Mouse (Mus musculus): ENCODE measurements around the gene Ush1g. TPM values are rescaled to one million over a fixed set of nuclear protein-coding genes. Genes with fewer than 3 reads are reported as not detected.

The Ush1g gene
- polyA plus RNA-seq, 1 experiment from 2014 or later, result not detected

- peak; percentile 81 for ATAC-seq
- peak within 1 kb of the TSS; percentile 83 for H3K4me2 ChIP-seq
- H3K4me1 ChIP-seq, result peaks cover 6% of the 10 kb centered on the region
- peak within 1 kb of the TSS; percentile 68 for H3K9ac ChIP-seq
- no peaks in the 10 kb centered on the region for H3K9me3 ChIP-seq (replicated peaks)
- WGBS, result 1% methylated on average over 44 of the region's 44 CpGs
- H3K27me3 ChIP-seq, result peaks cover 10% of the 10 kb centered on the region
- H3K4me3 ChIP-seq, result peak within 1 kb of the TSS; percentile 50
- H3K36me3 ChIP-seq (ENCODE audit: poor library complexity, severe bottlenecking), result no peaks in the 10 kb centered on the region
- no peak within 1 kb of the TSS for H3K27ac ChIP-seq
Measured at GRCm38 (mm10) chr11:115297214-115297826, 24.5 kb downstream of the Ush1g start, which contains the start of gene Fads6. Gene Fads6, minus strand, starts transcription at chr11:115297663.

GRCm38 (mm10) chr11:115296471-115297210 is 25.2 kb downstream of the Ush1g start:
- WGBS, result 53% methylated on average over 21 of the region's 21 CpGs
- ATAC-seq, result no peak

GRCm38 (mm10) chr11:115295939-115296338 is 25.9 kb downstream of the Ush1g start:
- Histone ChIP-seq H3K4me3 (no peak overlapping the region), H3K27ac (no peak overlapping the region), H3K4me2 (no peak overlapping the region), H3K27me3 (peaks cover 10% of the 10 kb centered on the region), H3K9ac (no peak overlapping the region), H3K4me1 (peaks cover 6% of the 10 kb centered on the region), H3K9me3 (replicated peaks) (no peaks in the 10 kb centered on the region), H3K36me3 (ENCODE audit: poor library complexity, severe bottlenecking) (no peaks in the 10 kb centered on the region)
- 87% methylated on average over 11 of the region's 11 CpGs for WGBS
- no peak for ATAC-seq

More at GRCm38 (mm10) chr11:115296471-115297210, 25.2 kb downstream of the Ush1g start:
- Histone ChIP-seq H3K36me3 (ENCODE audit: poor library complexity, severe bottlenecking) (no peaks in the 10 kb centered on the region), H3K9ac (peak overlapping the region; percentile 68; the same call in 1 of the 2 replicates), H3K4me3 (peak overlapping the region; percentile 50), H3K9me3 (replicated peaks) (no peaks in the 10 kb centered on the region), H3K4me2 (peak overlapping the region; percentile 83), H3K27me3 (peaks cover 10% of the 10 kb centered on the region), H3K27ac (no peak overlapping the region), H3K4me1 (peaks cover 6% of the 10 kb centered on the region)

GRCm38 (mm10) chr11:115292631-115293375 is 29.0 kb downstream of the Ush1g start:
- ATAC-seq, result no peak
- no peak overlapping the region for H3K4me3 ChIP-seq
- no peaks in the 10 kb centered on the region for H3K9me3 ChIP-seq (replicated peaks)
- no peak overlapping the region for H3K4me2 ChIP-seq
- H3K9ac ChIP-seq, result no peak overlapping the region
- WGBS, result 67% methylated on average over 14 of the region's 14 CpGs
- H3K27me3 ChIP-seq, result peaks cover 10% of the 10 kb centered on the region
- H3K4me1 ChIP-seq, result peaks cover 6% of the 10 kb centered on the region
- H3K36me3 ChIP-seq (ENCODE audit: poor library complexity, severe bottlenecking), result no peaks in the 10 kb centered on the region
- H3K27ac ChIP-seq, result no peak overlapping the region

GRCm38 (mm10) chr11:115291503-115291902 is 30.3 kb downstream of the Ush1g start:
- WGBS, result 83% methylated on average over 10 of the region's 10 CpGs
- no peak overlapping the region for H3K27ac ChIP-seq
- no peaks in the 10 kb centered on the region for H3K9me3 ChIP-seq (replicated peaks)

GRCm38 (mm10) chr11:115290919-115291318 is 30.9 kb downstream of the Ush1g start:
- Histone ChIP-seq H3K9ac (no peak overlapping the region), H3K4me2 (no peak overlapping the region), H3K36me3 (ENCODE audit: poor library complexity, severe bottlenecking) (no peaks in the 10 kb centered on the region), H3K4me3 (no peak overlapping the region), H3K27ac (no peak overlapping the region), H3K9me3 (replicated peaks) (no peaks in the 10 kb centered on the region), H3K4me1 (peaks cover 9% of the 10 kb centered on the region; the same call in 1 of the 2 replicates), H3K27me3 (0 out of 2 replicates have a peak, but pooled peaks cover 2% of the 10 kb centered on the region)
- no peak for ATAC-seq
- WGBS, result 91% methylated on average over 6 of the region's 6 CpGs

More at GRCm38 (mm10) chr11:115291503-115291902, 30.3 kb downstream of the Ush1g start:
- ATAC-seq, result no peak
- Histone ChIP-seq H3K9ac (no peak overlapping the region), H3K4me2 (no peak overlapping the region), H3K36me3 (ENCODE audit: poor library complexity, severe bottlenecking) (no peaks in the 10 kb centered on the region), H3K27me3 (peaks cover 3% of the 10 kb centered on the region; the same call in 1 of the 2 replicates), H3K4me3 (no peak overlapping the region), H3K4me1 (peaks cover 5% of the 10 kb centered on the region; the same call in 1 of the 2 replicates)

- 82% methylated on average over 1 of the region's 1 CpGs for WGBS
- Histone ChIP-seq H3K4me2 (no peak overlapping the region), H3K4me3 (no peak overlapping the region), H3K4me1 (peaks cover 9% of the 10 kb centered on the region; the same call in 1 of the 2 replicates), H3K9me3 (replicated peaks) (no peaks in the 10 kb centered on the region), H3K27me3 (no peaks in the 10 kb centered on the region), H3K36me3 (ENCODE audit: poor library complexity, severe bottlenecking) (no peaks in the 10 kb centered on the region), H3K9ac (no peak overlapping the region), H3K27ac (no peak overlapping the region)
- ATAC-seq, result no peak
Measured at GRCm38 (mm10) chr11:115290314-115290713, 31.5 kb downstream of the Ush1g start.

GRCm38 (mm10) chr11:115289885-115290284 is 32.0 kb downstream of the Ush1g start:
- no peaks in the 10 kb centered on the region for H3K27me3 ChIP-seq
- no peaks in the 10 kb centered on the region for H3K36me3 ChIP-seq (ENCODE audit: poor library complexity, severe bottlenecking)
- H3K4me3 ChIP-seq, result no peak overlapping the region
- 84% methylated on average over 8 of the region's 8 CpGs for WGBS
- H3K4me1 ChIP-seq, result peaks cover 9% of the 10 kb centered on the region; the same call in 1 of the 2 replicates
- H3K9ac ChIP-seq, result no peak overlapping the region
- no peak overlapping the region for H3K4me2 ChIP-seq
- no peaks in the 10 kb centered on the region for H3K9me3 ChIP-seq (replicated peaks)
- no peak overlapping the region for H3K27ac ChIP-seq
- ATAC-seq, result no peak

- peaks cover 9% of the 10 kb centered on the region; the same call in 1 of the 2 replicates for H3K4me1 ChIP-seq
- H3K27ac ChIP-seq, result no peak overlapping the region
- no peak overlapping the region for H3K4me3 ChIP-seq
- H3K4me2 ChIP-seq, result no peak overlapping the region
- H3K9me3 ChIP-seq (replicated peaks), result no peaks in the 10 kb centered on the region
- H3K9ac ChIP-seq, result no peak overlapping the region
- WGBS, result 83% methylated on average over 2 of the region's 2 CpGs
- no peaks in the 10 kb centered on the region for H3K27me3 ChIP-seq
- no peak for ATAC-seq
- H3K36me3 ChIP-seq (ENCODE audit: poor library complexity, severe bottlenecking), result no peaks in the 10 kb centered on the region
Measured at GRCm38 (mm10) chr11:115288305-115288704, 33.5 kb downstream of the Ush1g start.

GRCm38 (mm10) chr11:115287386-115287785 is 34.5 kb downstream of the Ush1g start:
- H3K27me3 ChIP-seq, result no peaks in the 10 kb centered on the region
- H3K4me3 ChIP-seq, result no peak overlapping the region
- 81% methylated on average over 5 of the region's 5 CpGs for WGBS
- ATAC-seq, result no peak
- no peak overlapping the region for H3K9ac ChIP-seq
- H3K9me3 ChIP-seq (replicated peaks), result no peaks in the 10 kb centered on the region
- H3K4me2 ChIP-seq, result no peak overlapping the region
- H3K27ac ChIP-seq, result no peak overlapping the region
- H3K36me3 ChIP-seq (ENCODE audit: poor library complexity, severe bottlenecking), result no peaks in the 10 kb centered on the region
- peaks cover 9% of the 10 kb centered on the region; the same call in 1 of the 2 replicates for H3K4me1 ChIP-seq

GRCm38 (mm10) chr11:115286201-115286993 is 35.4 kb downstream of the Ush1g start:
- no peak overlapping the region for H3K9ac ChIP-seq
- WGBS, result 79% methylated on average over 19 of the region's 19 CpGs
- H3K27ac ChIP-seq, result peak overlapping the region; percentile 36; the same call in 1 of the 2 replicates
- no peaks in the 10 kb centered on the region for H3K27me3 ChIP-seq
- H3K4me2 ChIP-seq, result no peak overlapping the region
- no peak for ATAC-seq
- no peak overlapping the region for H3K4me3 ChIP-seq
- no peaks in the 10 kb centered on the region for H3K9me3 ChIP-seq (replicated peaks)
- no peaks in the 10 kb centered on the region for H3K36me3 ChIP-seq (ENCODE audit: poor library complexity, severe bottlenecking)
- peaks cover 9% of the 10 kb centered on the region; the same call in 1 of the 2 replicates for H3K4me1 ChIP-seq

All from forebrain, embryonic 13.5 days (tissue).